Mouse (Mus musculus) kidney, embryonic 15.5 days (tissue): Measurements from ENCODE around the gene 2310007B03Rik. TPM values are rescaled to one million over a fixed set of nuclear protein-coding genes. Genes with fewer than 3 reads are reported as not detected.

Experiments used
- ATAC-seq: fragments of 200-750 bp; cut with Nextera tagmentation; replicated peaks from 2 replicates; pipeline ENCODE4 v1.8.0; 2017; ENCODE audit warnings: moderate TSS enrichment; ENCODE audit not compliant: low FRiP score
- H3K27ac ChIP-seq: fragments of 300-500 bp; sonication (generic); 2 replicates; pipeline ENCODE4 v1.5.1; 2015; ENCODE audit warnings: mild to moderate bottlenecking, inconsistent platforms
- H3K27me3 ChIP-seq: fragments of 300-500 bp; sonication (generic); 2 replicates; pipeline ENCODE4 v1.6.1; 2015; ENCODE audit warnings: inconsistent platforms
- H3K36me3 ChIP-seq: fragments of 300-500 bp; sonication (generic); 2 replicates; pipeline ENCODE4 v1.6.1; 2015; ENCODE audit warnings: inconsistent platforms
- H3K4me1 ChIP-seq: fragments of 300-500 bp; sonication (generic); 2 replicates; pipeline ENCODE4 v1.6.1; 2015; ENCODE audit warnings: inconsistent platforms
- H3K4me2 ChIP-seq: fragments of 300-500 bp; sonication (generic); 2 replicates; pipeline ENCODE4 v1.6.1; 2015; ENCODE audit warnings: moderate library complexity, mild to moderate bottlenecking, inconsistent platforms
- H3K4me3 ChIP-seq: fragments of 300-500 bp; sonication (generic); replicated peaks from 2 replicates; pipeline ENCODE4 v1.5.1; 2015; ENCODE audit warnings: mild to moderate bottlenecking, inconsistent platforms
- H3K9ac ChIP-seq: fragments of 300-500 bp; sonication (generic); 2 replicates; pipeline ENCODE4 v1.6.1; 2015; ENCODE audit warnings: mild to moderate bottlenecking, inconsistent platforms
- H3K9me3 ChIP-seq: fragments of 300-500 bp; sonication (generic); replicated peaks from 2 replicates; pipeline ENCODE4 v1.6.1; 2016; ENCODE audit warnings: inconsistent platforms
- WGBS: fragments of 180-500 bp; shearing (Covaris S2); methylation state at CpG from one replicate; pipeline ENCODE4 v1.1.7; 2015; ENCODE audit warnings: mixed read lengths; 5-methylcytosine and 5-hydroxymethylcytosine counted together
- polyA plus RNA-seq: library from polyadenylated mRNA; unstranded; fragments of >200 nt; fragmentation: Nextera tagmentation; extraction: Ambion mirVana; gene quantifications from 2 replicates; pipeline ENCODE4 v1.2.1, GENCODE M21; 2015

Gene 2310007B03Rik
- polyA plus RNA-seq, 1 experiment from 2014 or later = 1.4 TPM

- no peak for ATAC-seq
- no peak overlapping the region for H3K4me3 ChIP-seq
These were observed 3.2 kb downstream of the 2310007B03Rik start for GRCm38 (mm10) chr1:93157566-93157965.

GRCm38 (mm10) chr1:93150907-93151661 is 9.7 kb downstream of the 2310007B03Rik start:
- no peaks in the 10 kb centered on the region for H3K4me1 ChIP-seq
- no peak for ATAC-seq
- H3K9ac ChIP-seq = no peak overlapping the region
- H3K9me3 ChIP-seq = no peaks in the 10 kb centered on the region
- H3K4me3 ChIP-seq = no peak overlapping the region
- peaks cover 10% of the 10 kb centered on the region; the same call in 1 of the 2 replicates for H3K27me3 ChIP-seq
- 77% methylated on average over 2 of the region's 2 CpGs for WGBS
- H3K27ac ChIP-seq = no peak overlapping the region
- no peak overlapping the region for H3K4me2 ChIP-seq
- H3K36me3 ChIP-seq = no peaks in the 10 kb centered on the region

More at GRCm38 (mm10) chr1:93157566-93157965, 3.2 kb downstream of the 2310007B03Rik start:
- Histone ChIP-seq H3K27me3 (no peaks in the 10 kb centered on the region), H3K9me3 (no peaks in the 10 kb centered on the region), H3K27ac (no peak overlapping the region), H3K36me3 (no peaks in the 10 kb centered on the region), H3K4me1 (peaks cover 13% of the 10 kb centered on the region; the same call in 1 of the 2 replicates), H3K4me2 (no peak overlapping the region), H3K9ac (no peak overlapping the region)
- WGBS = 78% methylated on average over 4 of the region's 4 CpGs

DNA sequence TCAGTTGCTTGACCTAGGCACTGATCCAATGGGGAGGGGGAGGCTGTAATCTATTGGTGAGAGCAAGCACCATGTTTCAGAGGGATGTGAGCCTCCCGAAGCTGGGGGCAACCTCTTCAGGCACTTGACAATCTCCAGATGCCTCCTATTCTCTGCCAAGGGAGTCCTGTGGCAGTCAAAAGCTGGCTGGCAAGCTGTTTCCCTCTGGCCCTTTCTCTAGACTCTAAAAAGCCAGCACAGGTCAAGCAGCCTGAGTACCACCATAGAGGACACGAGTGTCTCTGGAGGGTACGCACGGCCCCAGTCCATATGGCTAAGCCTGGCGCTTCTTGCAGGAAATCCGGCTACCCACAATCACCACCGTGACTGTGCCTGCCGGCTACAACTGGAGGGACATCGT is 16.6 kb downstream of the 2310007B03Rik start:
- H3K4me2 ChIP-seq = no peak overlapping the region
- H3K27me3 ChIP-seq = peaks cover 10% of the 10 kb centered on the region; the same call in 1 of the 2 replicates
- no peaks in the 10 kb centered on the region for H3K36me3 ChIP-seq
- H3K9ac ChIP-seq = no peak overlapping the region
- WGBS = 75% methylated on average over 9 of the region's 9 CpGs
- no peak for ATAC-seq
- no peaks in the 10 kb centered on the region for H3K4me1 ChIP-seq
- no peak overlapping the region for H3K4me3 ChIP-seq
- no peak overlapping the region for H3K27ac ChIP-seq
- H3K9me3 ChIP-seq = no peaks in the 10 kb centered on the region

- WGBS = 77% methylated on average over 1 of the region's 1 CpGs
- Histone ChIP-seq H3K4me2 (no peak overlapping the region), H3K27me3 (0 out of 2 replicates have a peak, but pooled peaks cover 3% of the 10 kb centered on the region), H3K9ac (no peak overlapping the region), H3K27ac (no peak overlapping the region), H3K36me3 (no peaks in the 10 kb centered on the region), H3K9me3 (no peaks in the 10 kb centered on the region), H3K4me1 (0 out of 2 replicates have a peak, but pooled peaks cover 5% of the 10 kb centered on the region), H3K4me3 (no peak overlapping the region)
- no peak for ATAC-seq
These were observed 17.9 kb downstream of the 2310007B03Rik start for GRCm38 (mm10) chr1:93142871-93143270.

DNA sequence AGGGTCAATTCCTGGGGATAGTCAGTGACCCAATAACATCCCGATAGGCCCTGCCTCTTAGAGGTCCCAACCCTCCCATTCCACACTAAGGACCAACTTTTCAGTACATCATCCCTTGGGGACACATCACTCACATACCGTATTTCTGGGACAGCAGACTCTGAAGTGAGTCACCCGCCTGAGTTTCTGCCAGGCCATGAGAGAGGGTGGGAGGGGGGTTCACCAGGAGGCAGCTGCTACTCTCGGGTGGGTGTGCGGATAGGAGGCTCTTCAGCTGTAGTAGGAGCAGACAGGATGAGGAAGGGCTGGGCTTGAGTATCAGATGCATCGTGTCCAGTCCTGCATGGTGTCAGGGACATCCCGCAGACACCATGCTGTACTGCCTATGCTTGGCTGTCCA is 21.0 kb downstream of the 2310007B03Rik start:
- H3K9ac ChIP-seq = no peak overlapping the region
- H3K27me3 ChIP-seq = no peaks in the 10 kb centered on the region
- WGBS = 80% methylated on average over 7 of the region's 7 CpGs
- H3K36me3 ChIP-seq = no peaks in the 10 kb centered on the region
- no peak for ATAC-seq
- H3K9me3 ChIP-seq = no peaks in the 10 kb centered on the region
- H3K4me2 ChIP-seq = no peak overlapping the region
- H3K4me1 ChIP-seq = 0 out of 2 replicates have a peak, but pooled peaks cover 5% of the 10 kb centered on the region
- no peak overlapping the region for H3K27ac ChIP-seq
- no peak overlapping the region for H3K4me3 ChIP-seq

DNA sequence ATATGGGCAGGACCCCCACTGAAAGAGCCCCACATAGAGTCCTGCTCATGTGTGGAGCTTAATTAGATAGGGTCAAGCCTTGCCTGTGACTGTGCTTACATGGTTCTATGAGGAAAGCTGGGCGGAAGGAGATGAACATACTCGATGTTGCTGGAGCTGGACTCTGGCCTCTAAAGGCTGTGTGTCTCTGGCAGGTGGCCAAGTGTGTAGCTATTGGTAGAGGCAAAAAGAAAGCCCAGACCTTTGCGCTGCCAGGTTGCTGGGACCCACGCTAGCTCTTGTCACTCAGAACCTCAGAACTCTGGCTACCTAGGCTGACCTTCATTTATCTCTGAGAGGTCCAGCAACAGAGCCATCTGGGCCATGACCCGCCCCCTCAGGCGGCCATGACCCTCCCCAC is 22.2 kb downstream of the 2310007B03Rik start:
- H3K9ac ChIP-seq = no peak overlapping the region
- no peak overlapping the region for H3K4me2 ChIP-seq
- no peak overlapping the region for H3K4me3 ChIP-seq
- no peaks in the 10 kb centered on the region for H3K36me3 ChIP-seq
- no peak overlapping the region for H3K27ac ChIP-seq
- ATAC-seq = 0 out of 2 replicates have a peak, but pooled peaks have one; percentile 38
- no peaks in the 10 kb centered on the region for H3K9me3 ChIP-seq
- H3K27me3 ChIP-seq = no peaks in the 10 kb centered on the region
- WGBS = 72% methylated on average over 6 of the region's 6 CpGs
- 0 out of 2 replicates have a peak, but pooled peaks cover 5% of the 10 kb centered on the region for H3K4me1 ChIP-seq

- H3K27me3 ChIP-seq = no peaks in the 10 kb centered on the region
- H3K9ac ChIP-seq = no peak within 1 kb of the TSS
- no peak for ATAC-seq
- H3K36me3 ChIP-seq = no peaks in the 10 kb centered on the region
- H3K4me1 ChIP-seq = 0 out of 2 replicates have a peak, but pooled peaks cover 5% of the 10 kb centered on the region
- no peak within 1 kb of the TSS for H3K27ac ChIP-seq
- H3K4me2 ChIP-seq = no peak within 1 kb of the TSS
- no peaks in the 10 kb centered on the region for H3K9me3 ChIP-seq
- WGBS = 89% methylated on average over 12 of the region's 12 CpGs
- H3K4me3 ChIP-seq = no peak within 1 kb of the TSS
These were observed 25.7 kb downstream of the 2310007B03Rik start, which contains the start of gene Agxt for GRCm38 (mm10) chr1:93135036-93135526. Agxt (plus strand) TSS chr1:93135240.

DNA sequence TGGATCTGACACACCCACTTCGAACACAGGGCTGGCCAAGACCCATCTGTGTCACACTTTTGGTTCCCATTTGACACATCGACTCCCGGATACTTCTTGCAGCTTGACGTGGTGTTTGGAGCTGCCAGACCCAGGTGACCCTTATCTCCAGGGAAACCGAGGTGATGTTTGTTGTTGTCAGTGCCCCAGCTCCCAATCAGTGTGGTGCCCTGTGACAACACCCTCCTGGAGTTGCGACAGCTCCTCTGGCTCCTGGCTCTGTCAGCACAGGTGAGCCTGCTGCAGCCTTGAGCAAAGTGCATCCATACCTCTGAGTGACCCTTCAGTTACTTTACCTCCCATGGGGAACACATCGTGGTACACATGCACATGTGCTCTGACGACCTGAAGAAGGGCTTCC is 28.1 kb downstream of the 2310007B03Rik start:
- H3K4me3 ChIP-seq = no peak overlapping the region
- no peaks in the 10 kb centered on the region for H3K27me3 ChIP-seq
- no peak overlapping the region for H3K9ac ChIP-seq
- H3K4me1 ChIP-seq = no peaks in the 10 kb centered on the region
- ATAC-seq = no peak
- no peak overlapping the region for H3K4me2 ChIP-seq
- no peaks in the 10 kb centered on the region for H3K36me3 ChIP-seq
- H3K27ac ChIP-seq = no peak overlapping the region
- no peaks in the 10 kb centered on the region for H3K9me3 ChIP-seq
- 68% methylated on average over 8 of the region's 8 CpGs for WGBS

DNA sequence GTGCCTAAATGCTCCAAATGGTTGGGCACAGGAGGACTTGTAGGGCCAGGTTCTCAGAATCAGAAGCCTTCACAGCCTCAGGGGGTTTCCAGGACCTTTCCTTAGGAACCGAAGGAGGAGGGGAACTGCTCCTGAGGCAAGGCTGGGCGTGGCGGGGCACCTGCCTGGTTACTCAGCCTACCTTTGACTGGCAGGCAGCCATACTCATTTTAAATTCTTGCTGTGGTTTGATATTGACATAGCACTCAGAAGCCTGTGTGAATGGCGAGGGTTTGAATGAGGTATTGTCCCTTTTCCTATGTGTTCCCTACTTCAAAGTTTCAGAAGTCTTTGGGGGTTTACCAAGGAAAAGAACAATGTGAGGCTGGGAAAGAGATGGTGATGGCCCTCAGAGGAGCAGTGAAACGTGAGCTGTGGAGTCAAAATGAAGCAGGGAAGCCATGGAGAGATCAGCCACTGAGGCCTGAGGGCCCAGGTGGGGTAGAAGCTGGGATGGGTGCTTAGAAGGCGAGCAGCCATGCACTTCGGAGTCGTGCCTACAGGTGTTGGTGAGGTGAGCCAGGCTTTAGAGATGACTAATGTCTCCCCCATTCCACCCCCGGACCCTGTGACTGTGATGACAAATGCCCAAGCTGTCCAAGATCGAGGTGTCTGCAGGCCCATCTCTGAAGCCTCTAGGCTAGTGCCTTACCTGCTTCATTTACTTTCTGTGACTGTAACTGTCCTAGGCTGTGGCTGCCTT is 30.3 kb downstream of the 2310007B03Rik start:
- Histone ChIP-seq H3K4me3 (no peak overlapping the region), H3K4me1 (no peaks in the 10 kb centered on the region), H3K4me2 (no peak overlapping the region), H3K36me3 (no peaks in the 10 kb centered on the region), H3K27me3 (no peaks in the 10 kb centered on the region), H3K9ac (no peak overlapping the region), H3K27ac (no peak overlapping the region), H3K9me3 (no peaks in the 10 kb centered on the region)
- no peak for ATAC-seq
- WGBS = 66% methylated on average over 10 of the region's 10 CpGs

- 30% methylated on average over 6 of the region's 6 CpGs for WGBS
- H3K9ac ChIP-seq = no peak overlapping the region
- H3K4me1 ChIP-seq = no peaks in the 10 kb centered on the region
- ATAC-seq = no peak
- H3K9me3 ChIP-seq = no peaks in the 10 kb centered on the region
- no peak overlapping the region for H3K27ac ChIP-seq
- no peak overlapping the region for H3K4me2 ChIP-seq
- H3K27me3 ChIP-seq = no peaks in the 10 kb centered on the region
- no peaks in the 10 kb centered on the region for H3K36me3 ChIP-seq
- H3K4me3 ChIP-seq = no peak overlapping the region
These were observed 31.9 kb downstream of the 2310007B03Rik start for GRCm38 (mm10) chr1:93128710-93129349.

DNA sequence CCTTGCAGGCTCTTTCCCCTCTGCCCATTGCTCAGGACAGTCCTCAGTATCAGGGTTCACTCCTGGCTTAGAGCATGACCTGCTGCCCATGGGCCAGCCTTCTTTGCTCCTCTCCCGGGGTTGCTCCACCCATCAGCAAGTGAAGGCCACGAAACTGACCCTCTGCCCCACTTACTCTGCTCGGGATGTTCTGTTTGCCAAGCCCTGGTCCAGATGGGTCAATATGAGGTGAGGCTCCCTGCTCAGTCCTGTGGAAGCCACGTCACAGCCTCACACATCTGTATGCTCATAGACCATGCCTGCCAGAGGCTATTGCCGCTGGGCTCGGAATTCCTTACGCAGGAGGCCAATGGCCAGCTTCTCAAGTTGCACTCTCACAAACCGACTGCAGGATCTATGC is 32.5 kb downstream of the 2310007B03Rik start:
- H3K36me3 ChIP-seq = no peaks in the 10 kb centered on the region
- no peak for ATAC-seq

GRCm38 (mm10) chr1:93125256-93125655 is 35.5 kb downstream of the 2310007B03Rik start:
- no peak overlapping the region for H3K27ac ChIP-seq
- H3K4me2 ChIP-seq = no peak overlapping the region
- no peak for ATAC-seq
- no peak overlapping the region for H3K9ac ChIP-seq
- WGBS = 52% methylated on average over 5 of the region's 5 CpGs
- H3K36me3 ChIP-seq = no peaks in the 10 kb centered on the region
- no peak overlapping the region for H3K4me3 ChIP-seq
- no peaks in the 10 kb centered on the region for H3K27me3 ChIP-seq
- no peaks in the 10 kb centered on the region for H3K4me1 ChIP-seq
- H3K9me3 ChIP-seq = no peaks in the 10 kb centered on the region

More for the DNA sequence above, 32.5 kb downstream of the 2310007B03Rik start:
- no peak overlapping the region for H3K9ac ChIP-seq
- no peak overlapping the region for H3K4me2 ChIP-seq
- no peaks in the 10 kb centered on the region for H3K27me3 ChIP-seq
- H3K27ac ChIP-seq = no peak overlapping the region
- WGBS = 80% methylated on average over 8 of the region's 8 CpGs
- H3K9me3 ChIP-seq = no peaks in the 10 kb centered on the region
- H3K4me1 ChIP-seq = no peaks in the 10 kb centered on the region
- no peak overlapping the region for H3K4me3 ChIP-seq
